Mouse (Mus musculus): ENCODE measurements around the gene Dffa. TPM values are rescaled to one million over a fixed set of nuclear protein-coding genes. Genes with fewer than 3 reads are reported as not detected.
"Not testable (repeated sequence)": the region's sequence is repeated elsewhere in the genome, so short reads cannot be mapped to it uniquely, and the experiment has no call there.

The Dffa gene
- polyA plus RNA-seq, 1 experiment from 2014 or later, result 25.7 TPM

GRCm38 (mm10) chr4:149101456-149101855 is 2.5 kb upstream of the Dffa start:
- Histone ChIP-seq H3K4me1 (ENCODE audit: control insufficient read depth, insufficient read depth, low read length) (peaks cover 7% of the 10 kb centered on the region; the same call in 1 of the 2 replicates), H3K27me3 (ENCODE audit: control insufficient read depth, insufficient read depth, low read length) (no peaks in the 10 kb centered on the region), H3K9me3 (ENCODE audit: control insufficient read depth, low read length) (no peaks in the 10 kb centered on the region), H3K4me3 (ENCODE audit: low read depth, low read length) (no peak overlapping the region), H3K9ac (ENCODE audit: low read length) (no peak overlapping the region), H3K27ac (replicated peaks; ENCODE audit: low read depth, low read length) (no peak overlapping the region), H3K36me3 (ENCODE audit: control insufficient read depth, insufficient read depth, low read length) (no peaks in the 10 kb centered on the region), H3K4me2 (ENCODE audit: low read depth, severe bottlenecking) (no peak overlapping the region)
- WGBS, result 86% methylated on average over 3 of the region's 3 CpGs
- no peak for ATAC-seq (ENCODE audit: insufficient number of reproducible peaks, low FRiP score, low TSS enrichment, low read depth)
- DNase-seq (ENCODE audit: low spot score), result no peak

- H3K27ac ChIP-seq (replicated peaks; ENCODE audit: low read depth, low read length); DNase-seq (ENCODE audit: low spot score); H3K4me1 ChIP-seq (ENCODE audit: control insufficient read depth, insufficient read depth, low read length); H3K27me3 ChIP-seq (ENCODE audit: control insufficient read depth, insufficient read depth, low read length); H3K36me3 ChIP-seq (ENCODE audit: control insufficient read depth, insufficient read depth, low read length); ATAC-seq (ENCODE audit: insufficient number of reproducible peaks, low FRiP score, low TSS enrichment, low read depth); H3K9ac ChIP-seq (ENCODE audit: low read length); H3K4me3 ChIP-seq (ENCODE audit: low read depth, low read length); H3K9me3 ChIP-seq (ENCODE audit: control insufficient read depth, low read length); H3K4me2 ChIP-seq (ENCODE audit: low read depth, severe bottlenecking): not testable (repeated sequence)
- 87% methylated on average over 12 of the region's 12 CpGs for WGBS
These were observed 16.1 kb downstream of the Dffa start for GRCm38 (mm10) chr4:149119978-149120562.

GRCm38 (mm10) chr4:149123432-149123831 is 19.5 kb downstream of the Dffa start:
- no peak overlapping the region for H3K4me3 ChIP-seq (ENCODE audit: low read depth, low read length)
- H3K27me3 ChIP-seq (ENCODE audit: control insufficient read depth, insufficient read depth, low read length), result no peaks in the 10 kb centered on the region
- H3K36me3 ChIP-seq (ENCODE audit: control insufficient read depth, insufficient read depth, low read length), result no peaks in the 10 kb centered on the region
- ATAC-seq (ENCODE audit: insufficient number of reproducible peaks, low FRiP score, low TSS enrichment, low read depth) (no peak), DNase-seq (ENCODE audit: low spot score) (no peak)
- H3K27ac ChIP-seq (replicated peaks; ENCODE audit: low read depth, low read length), result no peak overlapping the region
- no peak overlapping the region for H3K9ac ChIP-seq (ENCODE audit: low read length)
- 67% methylated on average over 5 of the region's 5 CpGs for WGBS
- no peaks in the 10 kb centered on the region for H3K4me1 ChIP-seq (ENCODE audit: control insufficient read depth, insufficient read depth, low read length)
- H3K4me2 ChIP-seq (ENCODE audit: low read depth, severe bottlenecking), result no peak overlapping the region
- no peaks in the 10 kb centered on the region for H3K9me3 ChIP-seq (ENCODE audit: control insufficient read depth, low read length)

GRCm38 (mm10) chr4:149125341-149126114 is 21.6 kb downstream of the Dffa start:
- Histone ChIP-seq H3K27me3 (ENCODE audit: control insufficient read depth, insufficient read depth, low read length) (no peaks in the 10 kb centered on the region), H3K4me1 (ENCODE audit: control insufficient read depth, insufficient read depth, low read length) (no peaks in the 10 kb centered on the region), H3K4me3 (ENCODE audit: low read depth, low read length) (no peak overlapping the region), H3K9me3 (ENCODE audit: control insufficient read depth, low read length) (no peaks in the 10 kb centered on the region), H3K27ac (replicated peaks; ENCODE audit: low read depth, low read length) (no peak overlapping the region), H3K9ac (ENCODE audit: low read length) (no peak overlapping the region), H3K36me3 (ENCODE audit: control insufficient read depth, insufficient read depth, low read length) (no peaks in the 10 kb centered on the region), H3K4me2 (ENCODE audit: low read depth, severe bottlenecking) (no peak overlapping the region)
- no peak for ATAC-seq (ENCODE audit: insufficient number of reproducible peaks, low FRiP score, low TSS enrichment, low read depth)
- DNase-seq (ENCODE audit: low spot score), result no peak
- WGBS, result 73% methylated on average over 11 of the region's 11 CpGs

- no peak overlapping the region for H3K27ac ChIP-seq (replicated peaks; ENCODE audit: low read depth, low read length)
- ATAC-seq (ENCODE audit: insufficient number of reproducible peaks, low FRiP score, low TSS enrichment, low read depth), result no peak
- H3K4me2 ChIP-seq (ENCODE audit: low read depth, severe bottlenecking), result no peak overlapping the region
- H3K36me3 ChIP-seq (ENCODE audit: control insufficient read depth, insufficient read depth, low read length), result no peaks in the 10 kb centered on the region
- no peak overlapping the region for H3K9ac ChIP-seq (ENCODE audit: low read length)
- WGBS, result 59% methylated on average over 6 of the region's 6 CpGs
- no peak overlapping the region for H3K4me3 ChIP-seq (ENCODE audit: low read depth, low read length)
- H3K9me3 ChIP-seq (ENCODE audit: control insufficient read depth, low read length), result no peaks in the 10 kb centered on the region
- no peaks in the 10 kb centered on the region for H3K27me3 ChIP-seq (ENCODE audit: control insufficient read depth, insufficient read depth, low read length)
- no peaks in the 10 kb centered on the region for H3K4me1 ChIP-seq (ENCODE audit: control insufficient read depth, insufficient read depth, low read length)
- no peak for DNase-seq (ENCODE audit: low spot score)
These were observed 22.2 kb downstream of the Dffa start for GRCm38 (mm10) chr4:149126115-149126509.

GRCm38 (mm10) chr4:149126663-149127062 is 22.7 kb downstream of the Dffa start, which contains the start of gene Cort:
Gene Cort, minus strand, starts transcription at chr4:149126763.
- H3K4me3 ChIP-seq (ENCODE audit: low read depth, low read length), result no peak within 1 kb of the TSS
- no peaks in the 10 kb centered on the region for H3K4me1 ChIP-seq (ENCODE audit: control insufficient read depth, insufficient read depth, low read length)
- H3K9ac ChIP-seq (ENCODE audit: low read length), result no peak within 1 kb of the TSS
- H3K9me3 ChIP-seq (ENCODE audit: control insufficient read depth, low read length), result no peaks in the 10 kb centered on the region
- no peaks in the 10 kb centered on the region for H3K36me3 ChIP-seq (ENCODE audit: control insufficient read depth, insufficient read depth, low read length)
- 91% methylated on average over 11 of the region's 11 CpGs for WGBS
- ATAC-seq (ENCODE audit: insufficient number of reproducible peaks, low FRiP score, low TSS enrichment, low read depth), result no peak
- no peak for DNase-seq (ENCODE audit: low spot score)
- H3K27ac ChIP-seq (replicated peaks; ENCODE audit: low read depth, low read length), result no peak within 1 kb of the TSS
- H3K27me3 ChIP-seq (ENCODE audit: control insufficient read depth, insufficient read depth, low read length), result no peaks in the 10 kb centered on the region
- H3K4me2 ChIP-seq (ENCODE audit: low read depth, severe bottlenecking), result no peak within 1 kb of the TSS

- ATAC-seq (ENCODE audit: insufficient number of reproducible peaks, low FRiP score, low TSS enrichment, low read depth), result no peak
- 88% methylated on average over 18 of the region's 18 CpGs for WGBS
- no peaks in the 10 kb centered on the region for H3K36me3 ChIP-seq (ENCODE audit: control insufficient read depth, insufficient read depth, low read length)
- no peak overlapping the region for H3K27ac ChIP-seq (replicated peaks; ENCODE audit: low read depth, low read length)
- no peaks in the 10 kb centered on the region for H3K27me3 ChIP-seq (ENCODE audit: control insufficient read depth, insufficient read depth, low read length)
- H3K9ac ChIP-seq (ENCODE audit: low read length), result no peak overlapping the region
- no peak overlapping the region for H3K4me3 ChIP-seq (ENCODE audit: low read depth, low read length)
- no peak for DNase-seq (ENCODE audit: low spot score)
- H3K4me1 ChIP-seq (ENCODE audit: control insufficient read depth, insufficient read depth, low read length), result no peaks in the 10 kb centered on the region
- H3K9me3 ChIP-seq (ENCODE audit: control insufficient read depth, low read length), result no peaks in the 10 kb centered on the region
- no peak overlapping the region for H3K4me2 ChIP-seq (ENCODE audit: low read depth, severe bottlenecking)
These were observed 24.5 kb downstream of the Dffa start for GRCm38 (mm10) chr4:149128467-149128866.

GRCm38 (mm10) chr4:149131021-149131752 is 27.2 kb downstream of the Dffa start:
- no peak overlapping the region for H3K4me2 ChIP-seq (ENCODE audit: low read depth, severe bottlenecking)
- no peaks in the 10 kb centered on the region for H3K9me3 ChIP-seq (ENCODE audit: control insufficient read depth, low read length)
- H3K27me3 ChIP-seq (ENCODE audit: control insufficient read depth, insufficient read depth, low read length), result no peaks in the 10 kb centered on the region
- no peak overlapping the region for H3K27ac ChIP-seq (replicated peaks; ENCODE audit: low read depth, low read length)
- ATAC-seq (ENCODE audit: insufficient number of reproducible peaks, low FRiP score, low TSS enrichment, low read depth), result no peak
- 77% methylated on average over 23 of the region's 23 CpGs for WGBS
- no peak for DNase-seq (ENCODE audit: low spot score)
- no peak overlapping the region for H3K4me3 ChIP-seq (ENCODE audit: low read depth, low read length)
- no peak overlapping the region for H3K9ac ChIP-seq (ENCODE audit: low read length)
- H3K4me1 ChIP-seq (ENCODE audit: control insufficient read depth, insufficient read depth, low read length), result no peaks in the 10 kb centered on the region
- no peaks in the 10 kb centered on the region for H3K36me3 ChIP-seq (ENCODE audit: control insufficient read depth, insufficient read depth, low read length)

Data from limb, embryonic 11.5 days (tissue).